Mouse (Mus musculus) MEL (cell line): ENCODE results near the gene Acot4.
"Not testable (repeated sequence)": the region's sequence is repeated elsewhere in the genome, so short reads cannot be mapped to it uniquely, and the experiment has no call there.

Experiments used
- CHD2 ChIP-seq: IDR thresholded peaks from 2 replicates; pipeline ENCODE4 v1.6.1; 2011; ENCODE audit warnings: low read length, improper control_type of control experiment
- GABPA ChIP-seq: IDR thresholded peaks from 2 replicates; pipeline ENCODE4 v1.6.1; 2012; ENCODE audit warnings: low read depth, mild to moderate bottlenecking, inconsistent platforms, low read length, improper control_type of control experiment, moderate library complexity

GRCm38 (mm10) chr12:84094666-84095065 is 56.5 kb downstream of the Acot4 start:
- TF ChIP-seq GABPA, CHD2: not testable (repeated sequence)
